Mouse (Mus musculus): Measurements from ENCODE around the gene Rhoh.

Gene Rhoh

DNA sequence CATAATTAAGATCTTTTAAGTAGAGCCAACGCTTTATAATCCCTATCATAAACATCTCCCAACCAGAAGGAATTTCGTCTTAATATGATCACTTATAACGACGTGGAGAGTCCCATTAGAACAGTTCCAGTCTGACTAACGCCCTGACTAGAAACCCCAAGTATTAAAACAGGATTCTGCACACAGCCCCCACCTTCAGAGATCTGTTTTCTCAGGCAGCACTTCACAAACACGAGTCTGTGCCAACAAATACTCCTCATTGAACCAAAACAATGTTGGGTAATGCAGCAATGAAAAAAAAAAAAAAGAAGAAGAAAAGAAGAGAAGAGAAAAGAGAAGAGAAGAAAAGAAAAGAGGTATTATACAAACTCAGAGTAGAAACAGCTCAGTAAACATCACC lies 1.6 kb upstream of the Rhoh start:
- DNase-seq (ENCODE audit: low read depth, low spot score): no peak

DNA sequence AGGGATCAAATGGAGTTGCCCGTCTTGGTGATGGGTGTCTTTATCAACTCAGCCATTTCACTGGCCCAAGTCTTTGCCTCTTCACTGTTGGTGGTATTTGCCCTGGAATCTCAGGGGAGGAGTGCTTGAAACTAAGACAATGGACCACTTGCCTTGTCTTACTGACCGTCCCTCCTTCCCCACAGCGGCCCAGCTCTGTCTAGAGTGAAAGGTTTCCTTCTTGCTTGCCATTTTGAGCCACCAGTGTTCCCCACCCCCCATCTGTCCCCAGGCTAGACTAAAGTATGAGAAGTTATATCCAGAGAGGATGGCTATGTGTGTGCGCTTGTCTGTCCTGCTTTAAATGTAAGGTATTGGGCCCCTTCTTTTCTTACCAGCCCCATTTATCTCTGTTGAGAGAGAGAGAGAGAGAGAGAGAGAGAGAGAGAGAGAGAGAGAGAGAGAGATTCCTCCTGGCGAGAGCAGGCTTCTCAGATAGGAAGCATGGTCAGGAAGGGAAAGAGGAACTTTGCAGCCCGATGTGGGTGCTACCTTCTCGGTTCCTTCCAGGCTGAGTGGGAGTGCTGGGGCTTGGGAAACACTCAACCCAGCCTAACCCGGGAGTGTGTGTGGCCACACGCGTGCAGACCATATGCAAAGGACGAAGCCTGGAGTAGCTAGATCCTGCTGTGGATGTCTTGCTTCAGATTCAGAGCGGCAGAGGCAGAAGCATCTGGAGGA lies 572 bp upstream of the Rhoh start:
- peak; percentile 36 for DNase-seq (ENCODE audit: low read depth, low spot score)

- DNase-seq (ENCODE audit: low read depth, low spot score): no peak
Observed at GRCm38 (mm10) chr5:65862217-65862927, 1.4 kb downstream of the Rhoh start.

DNA sequence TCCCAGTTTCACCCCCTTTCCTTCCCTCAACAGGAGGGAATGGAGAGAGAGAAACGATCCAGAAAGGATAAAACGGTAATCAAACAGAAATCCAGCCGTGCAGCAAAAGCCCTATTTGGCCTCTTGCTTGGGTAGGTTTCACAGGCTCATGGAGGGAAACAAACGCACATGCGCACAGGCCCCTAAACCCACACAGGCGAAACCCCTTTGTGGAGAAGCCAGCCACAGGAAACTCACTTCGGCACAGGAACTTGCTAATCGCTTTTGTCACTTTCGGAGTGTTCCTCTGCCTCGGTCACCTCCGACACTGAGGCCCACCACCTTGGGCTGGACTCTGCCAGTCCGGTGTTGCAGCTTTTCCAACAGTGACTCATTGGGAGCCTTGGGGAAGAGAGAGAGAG lies 2.3 kb downstream of the Rhoh start:
- peak; percentile 40 for DNase-seq (ENCODE audit: low read depth, low spot score)

DNA sequence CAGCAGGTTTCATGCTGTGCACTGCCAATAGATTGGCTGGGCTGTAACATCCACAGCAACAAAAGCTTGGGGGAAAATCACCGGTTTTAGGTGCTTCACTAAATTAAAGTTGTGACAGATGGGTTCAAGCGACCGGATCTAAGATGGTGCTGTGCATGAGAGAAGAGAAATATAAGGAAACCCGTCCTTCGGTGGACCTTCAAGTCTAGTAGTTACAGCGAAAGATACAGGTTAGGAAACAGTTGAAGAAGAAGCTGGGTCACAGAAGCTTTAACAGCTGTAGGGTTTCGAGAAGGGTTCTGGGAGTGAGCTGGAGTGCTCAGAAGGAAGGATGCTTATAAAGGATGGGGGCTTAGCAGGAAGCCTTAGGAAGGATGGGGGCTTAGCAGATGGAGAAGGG lies 3.5 kb downstream of the Rhoh start:
- DNase-seq (ENCODE audit: low read depth, low spot score): no peak

DNA sequence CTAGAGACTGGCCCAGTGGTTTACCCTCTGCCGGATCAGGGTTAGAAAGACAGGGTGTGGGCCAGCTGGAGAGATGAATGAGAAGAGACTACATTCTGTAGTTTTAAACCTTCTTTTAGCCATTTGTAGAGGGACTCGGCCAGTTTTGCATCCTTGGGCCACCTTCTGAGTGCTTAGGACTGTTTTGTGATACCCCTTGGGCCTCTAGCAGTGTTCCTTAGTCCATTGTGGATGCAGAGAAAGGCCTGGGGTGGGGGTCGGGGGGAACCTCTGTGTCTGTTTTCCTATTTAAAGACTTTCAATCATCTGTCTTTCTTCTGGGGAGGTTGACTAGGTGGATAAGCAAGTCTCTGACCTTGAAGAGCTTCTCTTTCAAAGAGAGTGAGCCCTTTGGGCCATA lies 3.9 kb downstream of the Rhoh start:
- DNase-seq (ENCODE audit: low read depth, low spot score): no peak

DNA sequence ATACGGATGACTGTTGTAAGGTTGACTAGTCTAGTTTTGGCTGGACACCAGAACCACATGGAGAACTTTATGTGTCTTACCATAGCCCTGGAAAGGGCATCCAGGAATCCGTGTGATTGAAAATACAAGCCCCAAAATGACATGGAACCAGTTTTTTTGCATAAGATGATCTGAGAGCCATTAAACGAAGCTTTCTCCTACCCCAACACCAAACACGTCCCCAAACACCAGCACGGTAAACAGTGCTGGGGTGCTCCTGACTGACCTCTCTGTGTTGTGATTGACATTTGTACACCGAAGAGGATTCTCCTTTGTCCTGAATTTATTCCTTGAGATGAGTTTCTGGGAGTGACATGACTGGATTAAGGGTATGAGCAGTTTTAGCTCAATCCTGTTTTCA lies 5.6 kb downstream of the Rhoh start:
- DNase-seq (ENCODE audit: low read depth, low spot score): no peak

- DNase-seq (ENCODE audit: low read depth, low spot score): no peak
Observed at GRCm38 (mm10) chr5:65867380-65868116, 6.5 kb downstream of the Rhoh start.

DNA sequence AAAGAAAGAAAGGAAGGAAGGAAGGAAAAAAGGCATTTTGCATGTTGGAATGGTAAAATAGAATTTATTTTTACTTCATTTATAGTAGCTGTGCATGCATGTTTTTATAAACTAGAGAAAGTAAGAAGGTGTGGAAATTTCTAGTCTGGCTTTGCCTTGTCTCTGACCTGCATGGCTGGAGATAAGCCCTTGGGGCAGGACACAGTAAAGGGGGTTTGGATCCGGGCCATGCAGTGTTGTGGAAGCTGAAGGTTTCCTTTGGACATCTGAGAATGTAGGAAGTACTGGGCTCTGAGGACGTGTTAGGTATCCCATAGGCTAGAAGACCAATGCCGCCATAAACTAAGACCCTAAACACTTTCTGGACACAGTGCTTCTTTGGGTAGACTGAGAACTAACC lies 7.4 kb downstream of the Rhoh start:
- DNase-seq (ENCODE audit: low read depth, low spot score): no peak

- DNase-seq (ENCODE audit: low read depth, low spot score): no peak
Observed at GRCm38 (mm10) chr5:65869660-65870059, 8.6 kb downstream of the Rhoh start.

GRCm38 (mm10) chr5:65871276-65871875 lies 10.4 kb downstream of the Rhoh start:
- no peak for DNase-seq (ENCODE audit: low read depth, low spot score)

DNA sequence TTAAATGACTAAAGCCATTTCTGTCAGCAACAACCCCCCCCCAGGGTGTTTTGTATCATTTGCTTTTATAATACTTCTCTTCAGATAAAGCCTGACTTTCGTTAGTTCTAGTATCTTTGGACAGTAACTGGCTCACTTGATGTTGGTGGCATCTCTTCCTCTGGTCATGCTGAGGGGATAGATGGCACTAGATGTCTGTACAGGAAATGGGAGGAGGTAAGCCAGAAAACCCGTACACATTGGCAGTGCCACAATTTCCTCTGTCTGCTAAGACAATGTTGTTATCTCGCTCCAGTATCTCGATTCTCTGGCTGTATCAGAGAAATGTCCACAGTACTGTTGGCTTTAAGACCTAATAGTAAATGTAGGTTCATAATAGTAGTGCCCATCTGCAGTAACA lies 12.2 kb downstream of the Rhoh start:
- DNase-seq (ENCODE audit: low read depth, low spot score): no peak

GRCm38 (mm10) chr5:65875269-65875668 lies 14.3 kb downstream of the Rhoh start:
- no peak for DNase-seq (ENCODE audit: low read depth, low spot score)

DNA sequence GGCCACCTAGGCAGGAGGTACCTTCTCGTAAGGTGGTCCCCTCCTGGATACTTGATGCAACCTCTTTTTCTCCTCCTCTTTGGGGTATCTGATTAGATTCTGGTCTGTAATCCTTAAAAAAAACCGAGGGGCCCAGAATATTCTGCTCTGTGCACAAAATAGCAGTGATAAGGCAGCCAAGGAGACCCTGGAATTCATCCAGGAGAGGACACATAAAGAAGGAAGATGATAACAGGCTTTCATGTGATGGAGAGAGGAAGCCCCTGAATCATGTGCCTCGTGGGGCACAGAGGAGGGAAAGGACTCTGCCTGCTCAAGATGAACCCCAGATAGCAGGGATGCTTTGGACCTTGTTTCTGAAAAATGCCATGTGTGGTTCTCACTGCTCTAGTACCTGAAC lies 17.4 kb downstream of the Rhoh start:
- no peak for DNase-seq (ENCODE audit: low read depth, low spot score)

DNA sequence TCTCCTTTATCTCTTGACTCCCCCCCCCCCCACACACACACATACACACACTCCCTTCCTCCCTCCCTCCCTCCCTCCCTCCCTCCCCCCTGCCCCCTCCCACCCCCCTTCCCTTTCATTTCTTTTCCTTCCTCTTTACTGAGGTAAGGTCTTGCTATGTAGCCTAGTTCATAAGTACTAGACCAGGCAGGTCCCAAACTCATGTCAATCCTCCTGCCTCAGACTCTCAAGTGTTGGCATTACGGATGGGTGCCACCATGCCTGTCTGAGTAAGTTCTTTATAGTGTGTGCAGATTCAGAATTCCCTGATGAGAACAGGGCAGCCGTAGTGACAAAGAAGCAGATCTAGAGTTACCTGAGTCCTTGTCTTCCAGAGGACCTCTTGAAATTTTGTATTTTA lies 20.2 kb downstream of the Rhoh start:
- DNase-seq (ENCODE audit: low read depth, low spot score): no peak

DNA sequence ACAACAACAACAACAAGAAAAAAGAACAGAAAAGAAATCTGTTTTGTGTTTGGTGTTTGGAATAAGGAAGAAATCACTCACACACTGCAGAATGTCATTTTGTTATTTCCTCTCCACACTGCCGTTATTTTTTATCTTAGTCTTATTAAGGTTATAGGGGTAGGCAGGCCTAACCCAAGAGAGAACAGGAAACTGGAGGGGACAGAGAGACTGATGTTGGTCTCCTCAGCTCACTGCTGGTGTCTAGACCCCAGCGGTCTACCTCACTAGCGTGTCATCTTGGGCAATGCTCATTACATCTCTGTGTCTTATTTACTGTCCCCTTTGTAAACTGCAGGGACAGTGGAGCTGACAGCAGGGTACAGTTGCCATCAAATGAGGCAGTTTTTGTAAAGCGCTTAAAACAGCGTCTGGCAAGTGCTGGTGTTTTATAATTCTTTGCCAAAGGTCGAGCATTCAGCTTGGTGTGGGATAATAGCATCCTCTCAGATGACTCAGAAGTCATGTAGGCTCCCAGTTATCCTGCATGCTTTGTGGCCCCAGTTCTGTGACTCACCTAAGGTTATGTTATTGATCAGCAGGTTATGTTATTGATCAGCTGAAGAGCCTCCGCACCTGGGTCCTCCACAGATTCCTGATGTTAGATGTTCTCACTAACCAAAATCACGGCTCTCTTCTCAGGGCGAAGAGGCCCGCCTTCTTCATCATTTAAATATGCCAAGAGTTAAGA lies 21.6 kb downstream of the Rhoh start:
- DNase-seq (ENCODE audit: low read depth, low spot score): no peak

DNA sequence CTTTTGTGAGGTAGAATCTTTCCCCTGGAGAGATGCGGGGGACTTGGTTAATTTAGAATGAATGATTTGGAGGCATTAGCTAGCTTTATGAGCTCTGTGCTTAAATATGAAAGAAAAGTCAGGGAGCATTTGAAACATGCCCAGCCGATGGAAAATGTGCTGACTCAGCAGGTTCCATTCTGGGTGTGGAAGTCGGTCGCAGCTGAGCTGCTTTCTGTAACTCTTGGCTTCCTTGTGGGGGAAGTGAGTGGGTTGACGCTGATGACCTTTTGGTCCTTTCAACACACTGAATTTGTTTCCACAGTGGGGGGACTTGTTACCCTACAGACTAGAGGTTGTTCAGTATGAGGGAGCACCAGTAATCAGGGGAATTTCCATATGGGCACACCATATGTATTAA lies 22.3 kb downstream of the Rhoh start:
- peak; percentile 27 for DNase-seq (ENCODE audit: low read depth, low spot score)

- DNase-seq (ENCODE audit: low read depth, low spot score): no peak
Observed at GRCm38 (mm10) chr5:65885699-65886443, 24.9 kb downstream of the Rhoh start.

DNA sequence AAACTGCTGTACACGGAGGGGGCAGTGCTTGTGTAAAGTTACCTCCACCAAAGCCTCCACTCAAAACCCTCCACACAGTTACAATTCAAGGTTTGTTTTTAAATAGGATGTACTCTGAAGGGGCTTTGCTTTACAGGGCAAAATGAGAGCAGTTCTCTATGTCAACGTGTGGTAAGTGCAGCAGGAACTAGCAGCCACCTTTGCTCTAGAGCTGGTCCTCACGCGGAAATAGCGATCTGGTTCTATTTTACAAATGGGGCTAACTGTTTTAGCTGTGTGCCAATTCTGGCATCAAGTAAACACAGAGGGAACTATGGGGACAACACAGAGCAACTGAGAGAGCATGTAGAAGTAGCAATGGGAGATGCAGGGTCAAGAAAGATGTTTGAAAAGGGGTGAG lies 27.1 kb downstream of the Rhoh start:
- DNase-seq (ENCODE audit: low read depth, low spot score): no peak

GRCm38 (mm10) chr5:65888998-65889397 lies 28.0 kb downstream of the Rhoh start:
- no peak for DNase-seq (ENCODE audit: low read depth, low spot score)

- DNase-seq (ENCODE audit: low read depth, low spot score): no peak
Observed at GRCm38 (mm10) chr5:65891251-65891826, 30.3 kb downstream of the Rhoh start.
